Mouse (Mus musculus) liver, adult 2 months (tissue): ENCODE data around the gene Prr11. TPM values are rescaled to one million over a fixed set of nuclear protein-coding genes. Genes with fewer than 3 reads are reported as not detected.
A peak's percentile ranks its signal among the peaks of the same experiment; 100 is the strongest.

Source experiments
- DNase-seq: peaks from one replicate; pipeline ENCODE4 v3.0.0-alpha.2; 2011; ENCODE audit warnings: low read depth, low spot score; ENCODE audit errors: extremely low read depth
- H3K27ac ChIP-seq: fragments of 200-500 bp; replicated peaks from 2 replicates; pipeline ENCODE4 v1.5.1; 2012; ENCODE audit warnings: low read depth, mild to moderate bottlenecking, control low read depth, inconsistent platforms, low read length; ENCODE audit not compliant: insufficient read depth
- H3K27me3 ChIP-seq: fragments of 200-500 bp; 2 replicates; pipeline ENCODE4 v1.6.1; 2012; ENCODE audit warnings: mild to moderate bottlenecking, moderate library complexity, low read length, inconsistent platforms; ENCODE audit not compliant: control insufficient read depth, insufficient read depth
- H3K36me3 ChIP-seq: fragments of 200-500 bp; 2 replicates; pipeline ENCODE4 v1.6.1; 2012; ENCODE audit warnings: low read length, inconsistent platforms; ENCODE audit not compliant: control insufficient read depth, insufficient read depth
- H3K4me1 ChIP-seq: fragments of 200-500 bp; 2 replicates; pipeline ENCODE4 v1.6.1; 2011; ENCODE audit warnings: low read length; ENCODE audit not compliant: control insufficient read depth, insufficient read depth
- H3K4me3 ChIP-seq: fragments of 200-500 bp; 2 replicates; pipeline ENCODE4 v1.5.1; 2011; ENCODE audit warnings: low read depth, mild to moderate bottlenecking, control low read depth, low read length, moderate library complexity; ENCODE audit not compliant: insufficient read depth
- H3K79me2 ChIP-seq: fragments of 200-500 bp; 2 replicates; pipeline ENCODE4 v1.6.1; 2012; ENCODE audit warnings: inconsistent platforms, mild to moderate bottlenecking, low read length, moderate library complexity; ENCODE audit not compliant: control insufficient read depth, insufficient read depth
- H3K9ac ChIP-seq: fragments of 200-500 bp; 2 replicates; pipeline ENCODE4 v1.6.1; 2012; ENCODE audit warnings: low read depth, mild to moderate bottlenecking, control low read depth, inconsistent platforms, low read length
- CTCF ChIP-seq: fragments of 200-500 bp; IDR thresholded peaks from 2 replicates; pipeline ENCODE4 v1.5.1; 2011; ENCODE audit warnings: low read depth, low read length, control low read depth
- POLR2A ChIP-seq: fragments of 200-500 bp; IDR thresholded peaks from 2 replicates; pipeline ENCODE4 v1.6.1; 2011; ENCODE audit warnings: low read length, control low read depth; ENCODE audit not compliant: insufficient read depth; ENCODE audit errors: extremely low read depth
- WGBS: fragments of 180-500 bp; shearing (Covaris S2); methylation state at CpG from one replicate; pipeline ENCODE4 v1.1.7; 2018; 5-methylcytosine and 5-hydroxymethylcytosine counted together
- polyA plus RNA-seq: library from polyadenylated mRNA; depleted of rRNA; stranded (reverse); fragments of >200 nt; gene quantifications from 2 replicates; pipeline ENCODE4 v1.2.3, GENCODE M21; 2012
- total RNA-seq: library from RNA; depleted of rRNA; stranded (reverse); fragments of >200 nt; gene quantifications from 2 replicates; pipeline ENCODE4 v1.2.3, GENCODE M21; 2014

Prr11 gene
- total and polyA plus RNA-seq, 2 experiments: 0.04 TPM; not detected in 1

GRCm38 (mm10) chr11:87087142-87087541, 21.4 kb downstream of the Prr11 start:
- peaks cover 14% of the 10 kb centered on the region; the same call in 1 of the 2 replicates for H3K79me2 ChIP-seq
- WGBS: 49% methylated on average over 2 of the region's 2 CpGs
- DNase-seq: no peak
- H3K36me3 ChIP-seq: peaks cover 6% of the 10 kb centered on the region
- H3K27me3 ChIP-seq: no peaks in the 10 kb centered on the region
- no peak overlapping the region for H3K9ac ChIP-seq
- TF ChIP-seq POLR2A (no peak), CTCF (no peak)
- H3K27ac ChIP-seq: no peak overlapping the region
- peaks cover 15% of the 10 kb centered on the region for H3K4me1 ChIP-seq
- H3K4me3 ChIP-seq: no peak overlapping the region; the same call in 1 of the 2 replicates

- TF ChIP-seq POLR2A: peak; percentile 53; the same call in 1 of the 2 replicates
- TF ChIP-seq CTCF: no peak
- peaks cover 15% of the 10 kb centered on the region for H3K4me1 ChIP-seq
- peak; percentile 86 for DNase-seq
- peak within 1 kb of the TSS; percentile 96 for H3K4me3 ChIP-seq
- no peaks in the 10 kb centered on the region for H3K27me3 ChIP-seq
- H3K27ac ChIP-seq: peak within 1 kb of the TSS; percentile 30; the same call in 1 of the 2 replicates
- under 1% methylated on average over 43 of the region's 43 CpGs for WGBS
- H3K36me3 ChIP-seq: peaks cover 9% of the 10 kb centered on the region
- H3K9ac ChIP-seq: peak within 1 kb of the TSS; percentile 82
- H3K79me2 ChIP-seq: peaks cover 14% of the 10 kb centered on the region; the same call in 1 of the 2 replicates
Observed at GRCm38 (mm10) chr11:87086290-87086984, 22.1 kb downstream of the Prr11 start, which contains the start of gene Smg8. Gene Smg8, minus strand, starts transcription at chr11:87086774.

GRCm38 (mm10) chr11:87085461-87085860, 23.0 kb downstream of the Prr11 start:
- no peak for DNase-seq
- H3K27me3 ChIP-seq: no peaks in the 10 kb centered on the region
- peaks cover 15% of the 10 kb centered on the region for H3K4me1 ChIP-seq
- TF ChIP-seq CTCF: no peak
- TF ChIP-seq POLR2A: no peak
- H3K27ac ChIP-seq: no peak overlapping the region
- peaks cover 14% of the 10 kb centered on the region; the same call in 1 of the 2 replicates for H3K79me2 ChIP-seq
- WGBS: 66% methylated on average over 13 of the region's 13 CpGs
- H3K36me3 ChIP-seq: peaks cover 16% of the 10 kb centered on the region
- no peak overlapping the region for H3K9ac ChIP-seq
- H3K4me3 ChIP-seq: peak overlapping the region; percentile 96; the same call in 1 of the 2 replicates

- peaks cover 21% of the 10 kb centered on the region for H3K36me3 ChIP-seq
- no peak for DNase-seq
- no peak overlapping the region for H3K4me3 ChIP-seq
- H3K9ac ChIP-seq: no peak overlapping the region
- no peaks in the 10 kb centered on the region for H3K27me3 ChIP-seq
- H3K4me1 ChIP-seq: peaks cover 15% of the 10 kb centered on the region
- TF ChIP-seq POLR2A: no peak
- TF ChIP-seq CTCF: no peak
- 71% methylated on average over 1 of the region's 1 CpGs for WGBS
- H3K79me2 ChIP-seq: peaks cover 14% of the 10 kb centered on the region; the same call in 1 of the 2 replicates
- H3K27ac ChIP-seq: no peak overlapping the region
Observed at GRCm38 (mm10) chr11:87083712-87084111, 24.8 kb downstream of the Prr11 start.

- no peak within 1 kb of the TSS for H3K27ac ChIP-seq
Observed at GRCm38 (mm10) chr11:87073866-87074440, 34.6 kb downstream of the Prr11 start, which contains the start of gene Gdpd1. Gene Gdpd1, minus strand, starts transcription at chr11:87074062.

More at GRCm38 (mm10) chr11:87073866-87074440, 34.6 kb downstream of the Prr11 start, which contains the start of gene Gdpd1:
- Histone ChIP-seq H3K9ac (peak within 1 kb of the TSS; percentile 71), H3K4me1 (peaks cover 4% of the 10 kb centered on the region; the same call in 1 of the 2 replicates), H3K27me3 (no peaks in the 10 kb centered on the region), H3K36me3 (peaks cover 5% of the 10 kb centered on the region; the same call in 1 of the 2 replicates), H3K79me2 (no peaks in the 10 kb centered on the region), H3K4me3 (peak within 1 kb of the TSS; percentile 61)
- under 1% methylated on average over 43 of the region's 43 CpGs for WGBS
- TF ChIP-seq CTCF: peak; percentile 53
- no peak for TF ChIP-seq POLR2A
- DNase-seq: peak; percentile 40
